11 mouse cellular contexts compared by ENCODE assay signal in genomic region chr17:73303676-73304075, GRCm38 (mm10).
"Had no signal": no experiment of that assay in that cellular context is flagged by ENCODE, and none has a peak within 500 bp of the region (broad histone marks: within the 10 kb centered on the region; RNA-seq: fewer than 3 reads in every experiment).

No protein-coding gene starts in this region.

- H3K27ac ChIP-seq: limb, embryonic 12.5 days; limb, embryonic 15.5 days; liver, embryonic 14.5 days; macrophage; midbrain, embryonic 12.5 days; midbrain, embryonic 15.5 days had no signal

- H3K36me3 ChIP-seq: limb, embryonic 12.5 days; limb, embryonic 15.5 days; midbrain, embryonic 12.5 days; midbrain, embryonic 15.5 days had no signal

- H3K4me2 ChIP-seq: limb, embryonic 12.5 days; limb, embryonic 15.5 days; liver, embryonic 11.5 days; lung, embryonic 14.5 days; midbrain, embryonic 12.5 days; midbrain, embryonic 15.5 days had no signal

- H3K9me3 ChIP-seq: limb, embryonic 12.5 days; limb, embryonic 15.5 days; midbrain, embryonic 12.5 days; midbrain, embryonic 15.5 days had no signal

- ATAC-seq: liver, postnatal 0 days; lung, postnatal 0 days had no signal

- H3K9ac ChIP-seq: limb, embryonic 12.5 days; limb, embryonic 15.5 days; liver, embryonic 14.5 days; liver, postnatal 0 days; lung, embryonic 14.5 days; midbrain, embryonic 12.5 days; midbrain, embryonic 15.5 days had no signal

- H3K4me3 ChIP-seq: limb, embryonic 12.5 days; limb, embryonic 15.5 days; midbrain, embryonic 12.5 days; midbrain, embryonic 15.5 days had no signal

- DNase-seq: thymus, adult 18-20 months had no signal
